Mouse (Mus musculus) C2C12 (cell line): ENCODE data around the gene Kalrn. TPM values are rescaled to one million over a fixed set of nuclear protein-coding genes. Genes with fewer than 3 reads are reported as not detected.

Experiments used
- H3K27me3 ChIP-seq: one replicate; pipeline ENCODE4 v1.6.1; 2011; ENCODE audit not compliant: control insufficient read depth, insufficient read depth, insufficient read length
- H3K36me3 ChIP-seq: one replicate; pipeline ENCODE4 v1.6.1; 2011; ENCODE audit not compliant: control insufficient read depth, insufficient read depth
- H3K4me3 ChIP-seq: one replicate; pipeline ENCODE4 v1.5.1; 2011; ENCODE audit warnings: mild to moderate bottlenecking, control low read depth; ENCODE audit not compliant: poor library complexity, insufficient read depth, severe bottlenecking
- H3K79me2 ChIP-seq: one replicate; pipeline ENCODE4 v1.6.1; 2011; ENCODE audit not compliant: control insufficient read depth, insufficient read depth
- H3K79me3 ChIP-seq: one replicate; pipeline ENCODE4 v1.6.1; 2011; ENCODE audit warnings: low read depth, control low read depth
- H3ac ChIP-seq: one replicate; pipeline ENCODE3; 2011; ENCODE audit warnings: low read depth; ENCODE audit not compliant: control insufficient read depth, insufficient read length
- CEBPB ChIP-seq: IDR thresholded peaks from one replicate; pipeline ENCODE4 v1.6.1; 2011; ENCODE audit warnings: low read depth, mild to moderate bottlenecking, control low read depth, moderate library complexity
- CTCF ChIP-seq: IDR thresholded peaks from one replicate; pipeline ENCODE4 v1.5.1; 2011; ENCODE audit not compliant: control insufficient read depth, insufficient read depth, insufficient read length
- FOSL1 ChIP-seq: IDR thresholded peaks from one replicate; pipeline ENCODE4 v1.8.0; 2011; ENCODE audit warnings: mild to moderate bottlenecking, low read length; ENCODE audit not compliant: poor library complexity, insufficient read depth, severe bottlenecking
- MAX ChIP-seq: IDR thresholded peaks from one replicate; pipeline ENCODE4 v1.6.1; 2011; ENCODE audit warnings: mild to moderate bottlenecking, control low read depth
- MYOD1 ChIP-seq: IDR thresholded peaks from one replicate; pipeline ENCODE4 v1.6.1; 2011; ENCODE audit warnings: low read depth; ENCODE audit not compliant: control insufficient read depth, insufficient read length
- MYOG ChIP-seq: IDR thresholded peaks from one replicate; pipeline ENCODE4 v1.6.1; 2011; ENCODE audit not compliant: control insufficient read depth, insufficient read length; ENCODE audit errors: extremely low read depth
- USF1 ChIP-seq: IDR thresholded peaks from one replicate; pipeline ENCODE4 v1.6.1; 2011; ENCODE audit warnings: low read depth, mild to moderate bottlenecking, control low read depth, moderate library complexity
- polyA plus RNA-seq: library from polyadenylated mRNA; unstranded; fragments of >200 nt; fragmentation: generic; extraction: Trizol; gene quantifications from one replicate; pipeline ENCODE4 v1.2.1, GENCODE M21; 2012; ENCODE audit warnings: missing spikeins

The Kalrn gene
- polyA plus RNA-seq, 1 experiment, result 8.6 TPM

GRCm38 (mm10) chr16:34204527-34205139 lies 368.7 kb downstream of the Kalrn start:
- Histone ChIP-seq H3K79me2 (no peaks in the 10 kb centered on the region), H3K79me3 (no peaks in the 10 kb centered on the region), H3K36me3 (no peaks in the 10 kb centered on the region), H3K4me3 (no peak overlapping the region), H3K27me3 (no peaks in the 10 kb centered on the region), H3ac (no peak overlapping the region)
- TF ChIP-seq CEBPB (no peak), USF1 (no peak), MYOD1 (no peak), CTCF (no peak), FOSL1 (no peak), MYOG (no peak), MAX (no peak)

GRCm38 (mm10) chr16:34199543-34199942 lies 373.8 kb downstream of the Kalrn start:
- Histone ChIP-seq H3K36me3 (no peaks in the 10 kb centered on the region), H3ac (no peak overlapping the region), H3K79me2 (no peaks in the 10 kb centered on the region), H3K27me3 (no peaks in the 10 kb centered on the region), H3K4me3 (no peak overlapping the region), H3K79me3 (no peaks in the 10 kb centered on the region)
- TF ChIP-seq MYOD1, result no peak
- TF ChIP-seq MYOG, result no peak
- TF ChIP-seq FOSL1, result no peak
- TF ChIP-seq USF1, result no peak
- TF ChIP-seq CEBPB, result no peak
- TF ChIP-seq CTCF, result no peak
- no peak for TF ChIP-seq MAX

- Histone ChIP-seq H3K36me3 (no peaks in the 10 kb centered on the region), H3ac (no peak overlapping the region), H3K79me2 (no peaks in the 10 kb centered on the region), H3K27me3 (no peaks in the 10 kb centered on the region), H3K79me3 (no peaks in the 10 kb centered on the region), H3K4me3 (no peak overlapping the region)
- TF ChIP-seq MAX (no peak), CTCF (peak; percentile 47), USF1 (no peak), MYOG (no peak)
These were observed 380.1 kb downstream of the Kalrn start for GRCm38 (mm10) chr16:34192959-34193842.

- H3K36me3 ChIP-seq, result no peaks in the 10 kb centered on the region
- no peak overlapping the region for H3K4me3 ChIP-seq
- TF ChIP-seq CTCF, result no peak
- no peak for TF ChIP-seq MYOD1
- TF ChIP-seq FOSL1, result no peak
- TF ChIP-seq MAX, result no peak
- no peaks in the 10 kb centered on the region for H3K27me3 ChIP-seq
- H3K79me3 ChIP-seq, result no peaks in the 10 kb centered on the region
- H3K79me2 ChIP-seq, result no peaks in the 10 kb centered on the region
- H3ac ChIP-seq, result no peak overlapping the region
These were observed 388.6 kb downstream of the Kalrn start for GRCm38 (mm10) chr16:34184721-34185120.

GRCm38 (mm10) chr16:34183186-34183585 lies 390.1 kb downstream of the Kalrn start:
- Histone ChIP-seq H3K4me3 (no peak overlapping the region), H3ac (no peak overlapping the region), H3K79me3 (no peaks in the 10 kb centered on the region), H3K79me2 (no peaks in the 10 kb centered on the region), H3K27me3 (no peaks in the 10 kb centered on the region), H3K36me3 (no peaks in the 10 kb centered on the region)
- TF ChIP-seq MYOD1, result no peak
- no peak for TF ChIP-seq CTCF
- TF ChIP-seq USF1, result no peak
- TF ChIP-seq MAX, result no peak
- TF ChIP-seq CEBPB, result no peak
